Mouse (Mus musculus) kidney, postnatal 4 days (tissue): ENCODE measurements around the gene Krt25.

Experiments used
- DNase-seq, 2 experiments: peaks; one replicate each; pipeline ENCODE4 v3.0.0; 2021; ENCODE audit warnings: mixed read lengths in 2 of 2

The Krt25 gene

GRCm38 (mm10) chr11:99322851-99323250 lies at the start of gene Krt25:
Gene Krt25 (minus strand): TSS chr11:99322951.
- no peak for DNase-seq

- no peak for DNase-seq
Measured at GRCm38 (mm10) chr11:99369853-99370451, 47.2 kb upstream of the Krt25 start.

- peak; percentile 35 to 42 for DNase-seq
Measured at GRCm38 (mm10) chr11:99369229-99369628, 46.5 kb upstream of the Krt25 start.

- DNase-seq: peak; percentile 46 to 47
Measured at GRCm38 (mm10) chr11:99366791-99367190, 44.0 kb upstream of the Krt25 start.

GRCm38 (mm10) chr11:99364412-99364811 lies 41.7 kb upstream of the Krt25 start:
- peak; percentile 45 to 47 for DNase-seq

GRCm38 (mm10) chr11:99361423-99361822 lies 38.7 kb upstream of the Krt25 start:
- DNase-seq: no peak

GRCm38 (mm10) chr11:99351004-99351403 lies 28.3 kb upstream of the Krt25 start, which contains the start of gene Krt27:
Gene Krt27 (minus strand): TSS chr11:99351104.
- DNase-seq: no peak

- DNase-seq: no peak
Measured at GRCm38 (mm10) chr11:99339299-99339847, 16.6 kb upstream of the Krt25 start.

GRCm38 (mm10) chr11:99337866-99338265 lies 15.1 kb upstream of the Krt25 start, which contains the start of gene Krt26:
Gene Krt26 (minus strand): TSS chr11:99337966.
- no peak for DNase-seq

GRCm38 (mm10) chr11:99333426-99333825 lies 10.7 kb upstream of the Krt25 start:
- DNase-seq: peak; percentile 51

GRCm38 (mm10) chr11:99329655-99330054 lies 6.9 kb upstream of the Krt25 start:
- no peak for DNase-seq

- DNase-seq: no peak
Measured at GRCm38 (mm10) chr11:99321094-99321493, 1.7 kb downstream of the Krt25 start.

- DNase-seq: no peak
Measured at GRCm38 (mm10) chr11:99319127-99319526, 3.6 kb downstream of the Krt25 start.

- DNase-seq: peak in 1 of 2 experiments; percentile 29
Measured at GRCm38 (mm10) chr11:99316543-99316942, 6.2 kb downstream of the Krt25 start.

- DNase-seq: no peak
Measured at GRCm38 (mm10) chr11:99314594-99314993, 8.2 kb downstream of the Krt25 start.

GRCm38 (mm10) chr11:99310882-99311281 lies 11.9 kb downstream of the Krt25 start:
- DNase-seq: peak in 1 of 2 experiments; percentile 10

- DNase-seq: peak; percentile 76 to 79
Measured at GRCm38 (mm10) chr11:99307579-99307978, 15.2 kb downstream of the Krt25 start.

GRCm38 (mm10) chr11:99295039-99295438 lies 27.7 kb downstream of the Krt25 start:
- no peak for DNase-seq

- peak; percentile 58 to 72 for DNase-seq
Measured at GRCm38 (mm10) chr11:99292846-99293245, 29.9 kb downstream of the Krt25 start.

GRCm38 (mm10) chr11:99284833-99285312 lies 37.9 kb downstream of the Krt25 start, which contains the start of gene Krt24:
Gene Krt24 (minus strand): TSS chr11:99285262.
- DNase-seq: peak in 1 of 2 experiments; percentile 5

GRCm38 (mm10) chr11:99284011-99284410 lies 38.7 kb downstream of the Krt25 start:
- no peak for DNase-seq

- DNase-seq: no peak
Measured at GRCm38 (mm10) chr11:99283334-99283733, 39.4 kb downstream of the Krt25 start.

GRCm38 (mm10) chr11:99281116-99281515 lies 41.6 kb downstream of the Krt25 start:
- DNase-seq: no peak

GRCm38 (mm10) chr11:99279986-99280385 lies 42.8 kb downstream of the Krt25 start:
- no peak for DNase-seq
